Mouse (Mus musculus) embryonic facial prominence, embryonic 14.5 days (tissue): ENCODE measurements around the gene Enc1. TPM values are rescaled to one million over a fixed set of nuclear protein-coding genes. Genes with fewer than 3 reads are reported as not detected.

Experiments used
- ATAC-seq: fragments of 200-750 bp; cut with Nextera tagmentation; 2 replicates; pipeline ENCODE4 v1.8.0; 2017; ENCODE audit warnings: low read depth, moderate number of reproducible peaks, moderate TSS enrichment
- DNase-seq: peaks from one replicate; pipeline ENCODE4 v3.0.0-alpha.2; 2015; ENCODE audit warnings: low spot score
- H3K27ac ChIP-seq: fragments of 300-500 bp; sonication (generic); replicated peaks from 2 replicates; pipeline ENCODE4 v1.5.1; 2014; ENCODE audit warnings: low read depth, mild to moderate bottlenecking, low read length, moderate library complexity
- H3K27me3 ChIP-seq: fragments of 300-500 bp; sonication (generic); replicated peaks from 2 replicates; pipeline ENCODE4 v1.6.1; 2014; ENCODE audit warnings: low read length; ENCODE audit not compliant: control insufficient read depth, insufficient read depth
- H3K36me3 ChIP-seq: fragments of 300-500 bp; sonication (generic); 2 replicates; pipeline ENCODE4 v1.6.1; 2014; ENCODE audit warnings: low read length, mixed read lengths; ENCODE audit not compliant: control insufficient read depth, insufficient read depth
- H3K4me1 ChIP-seq: fragments of 300-500 bp; sonication (generic); 2 replicates; pipeline ENCODE4 v1.6.1; 2014; ENCODE audit warnings: antibody characterized with exemption, low read length; ENCODE audit not compliant: control insufficient read depth, insufficient read depth
- H3K4me2 ChIP-seq: fragments of 300-500 bp; sonication (generic); 2 replicates; pipeline ENCODE4 v1.6.1; 2014; ENCODE audit warnings: low read depth, mild to moderate bottlenecking, low read length, moderate library complexity, mixed read lengths
- H3K4me3 ChIP-seq: fragments of 300-500 bp; sonication (generic); 2 replicates; pipeline ENCODE4 v1.5.1; 2014; ENCODE audit warnings: low read depth, mild to moderate bottlenecking, low read length
- H3K9ac ChIP-seq: fragments of 300-500 bp; sonication (generic); 2 replicates; pipeline ENCODE4 v1.6.1; 2014; ENCODE audit warnings: low read depth, mild to moderate bottlenecking, low read length, moderate library complexity, mixed read lengths
- H3K9me3 ChIP-seq: fragments of 300-500 bp; sonication (generic); 2 replicates; pipeline ENCODE4 v1.6.1; 2016; ENCODE audit warnings: low read length; ENCODE audit not compliant: control insufficient read depth
- WGBS: fragments of 180-500 bp; shearing (Covaris S2); extraction: QIAGEN DNeasy Blood & Tissue Kit; methylation state at CpG from one replicate; pipeline ENCODE4 v1.1.7; 2014; 5-methylcytosine and 5-hydroxymethylcytosine counted together
- polyA plus RNA-seq: library from polyadenylated mRNA; unstranded; fragments of >200 nt; fragmentation: Nextera tagmentation; extraction: Ambion mirVana; gene quantifications from 2 replicates; pipeline ENCODE4 v1.2.1, GENCODE M21; 2014

The Enc1 gene
- polyA plus RNA-seq, 1 experiment from 2014 or later, result 9.5 TPM

- no peaks in the 10 kb centered on the region for H3K9me3 ChIP-seq
- H3K4me1 ChIP-seq, result peaks cover 6% of the 10 kb centered on the region
- H3K4me2 ChIP-seq, result no peak overlapping the region
- ATAC-seq (no peak), DNase-seq (no peak)
- H3K27ac ChIP-seq, result no peak overlapping the region
- H3K36me3 ChIP-seq, result no peaks in the 10 kb centered on the region
- no peak overlapping the region for H3K4me3 ChIP-seq
- no peak overlapping the region for H3K9ac ChIP-seq
- no peaks in the 10 kb centered on the region for H3K27me3 ChIP-seq
- 56% methylated on average over 5 of the region's 5 CpGs for WGBS
Observed at GRCm38 (mm10) chr13:97216196-97216595, 24.7 kb upstream of the Enc1 start.

GRCm38 (mm10) chr13:97220022-97220421 is 20.9 kb upstream of the Enc1 start:
- H3K4me3 ChIP-seq, result no peak overlapping the region
- no peak overlapping the region for H3K9ac ChIP-seq
- H3K9me3 ChIP-seq, result no peaks in the 10 kb centered on the region
- peaks cover 6% of the 10 kb centered on the region for H3K4me1 ChIP-seq
- DNase-seq (no peak), ATAC-seq (no peak)
- no peak overlapping the region for H3K4me2 ChIP-seq
- H3K27ac ChIP-seq, result no peak overlapping the region
- no peaks in the 10 kb centered on the region for H3K36me3 ChIP-seq
- WGBS, result 87% methylated on average over 3 of the region's 3 CpGs
- H3K27me3 ChIP-seq, result no peaks in the 10 kb centered on the region

- no peak overlapping the region for H3K27ac ChIP-seq
- no peaks in the 10 kb centered on the region for H3K27me3 ChIP-seq
- ATAC-seq (no peak), DNase-seq (no peak)
- no peaks in the 10 kb centered on the region for H3K36me3 ChIP-seq
- WGBS, result 85% methylated on average over 8 of the region's 8 CpGs
- H3K4me3 ChIP-seq, result no peak overlapping the region
- H3K9ac ChIP-seq, result no peak overlapping the region
- no peaks in the 10 kb centered on the region for H3K4me1 ChIP-seq
- H3K4me2 ChIP-seq, result no peak overlapping the region
- no peaks in the 10 kb centered on the region for H3K9me3 ChIP-seq
Observed at GRCm38 (mm10) chr13:97223856-97224255, 17.0 kb upstream of the Enc1 start.

GRCm38 (mm10) chr13:97224341-97224982 is 16.4 kb upstream of the Enc1 start:
- H3K9ac ChIP-seq, result no peak overlapping the region
- no peak overlapping the region for H3K27ac ChIP-seq
- no peaks in the 10 kb centered on the region for H3K27me3 ChIP-seq
- DNase-seq, result no peak
- H3K36me3 ChIP-seq, result no peaks in the 10 kb centered on the region
- ATAC-seq, result no peak
- H3K9me3 ChIP-seq, result no peaks in the 10 kb centered on the region
- H3K4me1 ChIP-seq, result no peaks in the 10 kb centered on the region
- no peak overlapping the region for H3K4me3 ChIP-seq
- WGBS, result 60% methylated on average over 10 of the region's 10 CpGs
- peak overlapping the region; percentile 23; the same call in 1 of the 2 replicates for H3K4me2 ChIP-seq

- H3K4me3 ChIP-seq, result no peak overlapping the region
- no peaks in the 10 kb centered on the region for H3K36me3 ChIP-seq
- no peaks in the 10 kb centered on the region for H3K9me3 ChIP-seq
- no peak overlapping the region for H3K9ac ChIP-seq
- DNase-seq (no peak), ATAC-seq (no peak)
- H3K4me2 ChIP-seq, result peak overlapping the region; percentile 23
- no peaks in the 10 kb centered on the region for H3K27me3 ChIP-seq
- 49% methylated on average over 17 of the region's 17 CpGs for WGBS
- H3K4me1 ChIP-seq, result no peaks in the 10 kb centered on the region
- no peak overlapping the region for H3K27ac ChIP-seq
Observed at GRCm38 (mm10) chr13:97225130-97225529, 15.8 kb upstream of the Enc1 start.

GRCm38 (mm10) chr13:97227795-97228194 is 13.1 kb upstream of the Enc1 start:
- no peak overlapping the region for H3K4me3 ChIP-seq
- no peak for DNase-seq
- H3K9me3 ChIP-seq, result no peaks in the 10 kb centered on the region
- no peak overlapping the region for H3K27ac ChIP-seq
- 82% methylated on average over 3 of the region's 3 CpGs for WGBS
- no peak for ATAC-seq
- H3K27me3 ChIP-seq, result no peaks in the 10 kb centered on the region
- H3K4me1 ChIP-seq, result no peaks in the 10 kb centered on the region
- H3K36me3 ChIP-seq, result no peaks in the 10 kb centered on the region
- H3K4me2 ChIP-seq, result no peak overlapping the region
- H3K9ac ChIP-seq, result no peak overlapping the region

- H3K4me2 ChIP-seq, result no peak overlapping the region
- no peak overlapping the region for H3K9ac ChIP-seq
- H3K4me1 ChIP-seq, result no peaks in the 10 kb centered on the region; the same call in 1 of the 2 replicates
- no peak overlapping the region for H3K27ac ChIP-seq
- H3K27me3 ChIP-seq, result no peaks in the 10 kb centered on the region
- DNase-seq (no peak), ATAC-seq (no peak)
- WGBS, result 54% methylated on average over 3 of the region's 3 CpGs
- H3K4me3 ChIP-seq, result no peak overlapping the region
- H3K9me3 ChIP-seq, result no peaks in the 10 kb centered on the region
- H3K36me3 ChIP-seq, result no peaks in the 10 kb centered on the region
Observed at GRCm38 (mm10) chr13:97230101-97230500, 10.8 kb upstream of the Enc1 start.

- H3K4me1 ChIP-seq, result no peaks in the 10 kb centered on the region; the same call in 1 of the 2 replicates
- 73% methylated on average over 2 of the region's 2 CpGs for WGBS
- no peak for ATAC-seq
- no peak overlapping the region for H3K4me3 ChIP-seq
- no peak overlapping the region for H3K4me2 ChIP-seq
- no peak for DNase-seq
- H3K9ac ChIP-seq, result no peak overlapping the region
- H3K27ac ChIP-seq, result no peak overlapping the region
- H3K9me3 ChIP-seq, result no peaks in the 10 kb centered on the region
- no peaks in the 10 kb centered on the region for H3K27me3 ChIP-seq
- no peaks in the 10 kb centered on the region for H3K36me3 ChIP-seq
Observed at GRCm38 (mm10) chr13:97233092-97233491, 7.8 kb upstream of the Enc1 start.

- Histone ChIP-seq H3K4me1 (peaks cover 3% of the 10 kb centered on the region; the same call in 1 of the 2 replicates), H3K9ac (peak overlapping the region; percentile 53), H3K4me2 (peak overlapping the region; percentile 64), H3K27ac (no peak overlapping the region), H3K27me3 (no peaks in the 10 kb centered on the region), H3K36me3 (no peaks in the 10 kb centered on the region), H3K9me3 (no peaks in the 10 kb centered on the region), H3K4me3 (peak overlapping the region; percentile 32)
- ATAC-seq (peak; percentile 75), DNase-seq (peak; percentile 95)
- WGBS, result 13% methylated on average over 17 of the region's 17 CpGs
Observed at GRCm38 (mm10) chr13:97234785-97235417, 6.0 kb upstream of the Enc1 start.
